ENCODE assay signal across 1 mouse cellular context in genomic region chr11:11876366-11876765, GRCm38 (mm10).
TF ChIP-seq lines count a peak whose summit lies in the region.

No protein-coding gene starts in this region.

TF ChIP-seq in MEL, 35 proteins besides CTCF, POLR2A, EP300 and RAD21 (continued from another document):
- TF ChIP-seq MYC (IDR thresholded peaks at IDR 0.05; ENCODE audit: low read depth, low read length) (peak; percentile 83; the same call in 1 of the 2 replicates), ZMIZ1 (IDR thresholded peaks at IDR 0.05; ENCODE audit: low read depth, low read length) (no peak), CHD1 (IDR thresholded peaks at IDR 0.05; ENCODE audit: low read depth, low read length) (no peak), MAFK (IDR thresholded peaks at IDR 0.05; ENCODE audit: borderline replicate concordance, low read depth, low read length) (no peak), HCFC1 (IDR thresholded peaks at IDR 0.05; ENCODE audit: low read depth, low read length) (no peak), NELFE (IDR thresholded peaks at IDR 0.05; ENCODE audit: low read depth, low read length) (no peak), GABPA (IDR thresholded peaks at IDR 0.05; ENCODE audit: low read depth, low read length) (no peak)
TF ChIP-seq in MEL: peak in this region for 13.
